Mouse (Mus musculus) kidney, postnatal 14 days (tissue): ENCODE measurements around the gene Glis1.
A peak's percentile ranks its signal among the peaks of the same experiment; 100 is the strongest.

Source experiments
- DNase-seq: peaks from one replicate; pipeline ENCODE4 v3.0.0; 2022; ENCODE audit warnings: mixed read lengths

Glis1 gene

DNA sequence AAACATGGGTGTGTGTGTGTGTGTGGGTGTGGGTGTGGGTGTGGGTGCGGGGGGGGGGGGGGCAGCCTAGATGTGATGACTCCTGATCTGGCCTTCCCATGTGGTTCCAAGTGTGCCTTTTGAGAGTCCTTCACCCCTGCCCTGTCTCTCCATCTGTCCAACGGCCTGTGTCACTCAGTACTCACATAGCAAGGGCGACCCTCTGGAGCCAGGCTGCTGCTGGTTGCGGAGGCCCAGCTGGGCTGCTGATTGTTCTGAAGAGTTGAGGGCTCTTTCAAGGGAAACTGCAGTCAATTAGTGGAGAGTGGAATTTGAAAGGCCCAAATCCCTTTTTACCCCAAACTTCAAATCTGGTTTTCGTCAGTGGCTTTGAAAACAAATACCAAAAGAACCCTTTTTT is 86.4 kb downstream of the Glis1 start:
- no peak for DNase-seq

- peak; percentile 33 for DNase-seq
Observed at GRCm38 (mm10) chr4:107523607-107524151, 89.3 kb downstream of the Glis1 start.

- peak; percentile 70 for DNase-seq
Observed at GRCm38 (mm10) chr4:107535126-107535525, 100.7 kb downstream of the Glis1 start.

GRCm38 (mm10) chr4:107538116-107538515 is 103.7 kb downstream of the Glis1 start:
- DNase-seq: no peak

- no peak for DNase-seq
Observed at GRCm38 (mm10) chr4:107538561-107538960, 104.2 kb downstream of the Glis1 start.

DNA sequence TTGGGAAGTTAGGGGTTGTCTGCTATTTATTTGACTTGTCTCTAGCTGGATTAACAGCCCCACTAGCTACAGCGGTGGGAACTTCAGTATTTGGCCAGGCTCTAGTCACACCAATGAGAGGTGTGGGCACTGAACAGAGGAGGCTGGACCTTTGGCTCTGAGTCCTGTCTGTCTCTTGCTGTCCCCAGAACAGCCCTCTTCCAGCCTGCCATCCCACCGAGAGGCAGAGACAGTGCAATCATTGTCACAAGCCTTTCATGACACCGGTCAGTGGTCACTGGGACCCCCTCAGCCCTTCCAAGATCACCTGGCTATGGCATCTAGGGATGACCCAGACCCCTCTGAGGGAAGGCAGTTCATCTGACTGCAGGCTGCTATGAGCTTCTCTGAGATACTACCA is 104.6 kb downstream of the Glis1 start:
- no peak for DNase-seq

DNA sequence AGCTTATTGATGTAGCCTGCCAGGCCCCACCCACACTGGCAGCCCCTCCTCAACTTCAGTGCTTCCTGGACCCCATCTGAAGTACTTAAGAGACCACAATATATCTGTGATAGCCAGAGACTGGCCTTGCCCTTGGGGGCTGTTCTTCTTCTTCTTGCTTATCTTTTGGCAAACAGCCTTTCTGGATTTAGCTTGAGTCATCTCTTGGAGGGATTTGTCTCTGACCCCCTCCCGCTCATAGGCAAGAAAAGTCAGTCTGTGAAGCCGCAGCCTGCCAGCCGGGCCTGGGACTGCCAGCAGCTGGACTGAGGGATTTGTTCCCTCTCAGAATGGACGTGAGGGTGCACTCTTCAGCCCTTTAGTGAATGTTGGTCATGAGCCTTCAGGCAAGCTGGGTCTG is 107.4 kb downstream of the Glis1 start:
- DNase-seq: no peak

GRCm38 (mm10) chr4:107544843-107545242 is 110.5 kb downstream of the Glis1 start:
- DNase-seq: no peak

- DNase-seq: peak; percentile 47
Observed at GRCm38 (mm10) chr4:107545726-107546125, 111.3 kb downstream of the Glis1 start.

GRCm38 (mm10) chr4:107546525-107546924 is 112.1 kb downstream of the Glis1 start:
- DNase-seq: no peak

- no peak for DNase-seq
Observed at GRCm38 (mm10) chr4:107550096-107550495, 115.7 kb downstream of the Glis1 start.

DNA sequence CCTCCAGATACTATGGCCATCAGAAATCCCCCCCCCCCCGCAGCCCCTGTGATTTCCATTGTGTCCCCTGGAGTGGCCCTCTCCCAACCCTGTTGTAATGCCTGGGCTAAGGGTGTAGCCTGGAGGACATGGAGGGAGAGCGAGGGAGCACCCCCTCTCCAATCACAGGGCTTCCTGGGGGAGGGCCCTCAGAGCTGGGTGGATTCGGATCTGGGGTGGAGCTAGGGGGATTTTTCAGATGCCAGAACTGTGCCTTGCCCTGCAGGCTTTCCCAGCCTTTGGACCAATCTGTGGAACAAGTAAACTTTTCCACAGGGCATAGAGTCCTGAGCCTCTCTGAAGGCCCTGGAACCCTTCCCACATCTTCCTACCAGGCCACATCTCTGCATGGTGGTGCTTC is 116.2 kb downstream of the Glis1 start:
- DNase-seq: no peak

GRCm38 (mm10) chr4:107552696-107553095 is 118.3 kb downstream of the Glis1 start:
- DNase-seq: no peak

- DNase-seq: no peak
Observed at GRCm38 (mm10) chr4:107553774-107554173, 119.4 kb downstream of the Glis1 start.

- DNase-seq: no peak
Observed at GRCm38 (mm10) chr4:107558801-107559200, 124.4 kb downstream of the Glis1 start.

- no peak for DNase-seq
Observed at GRCm38 (mm10) chr4:107561056-107561455, 126.7 kb downstream of the Glis1 start.

- DNase-seq: no peak
Observed at GRCm38 (mm10) chr4:107568159-107568558, 133.8 kb downstream of the Glis1 start.

- no peak for DNase-seq
Observed at GRCm38 (mm10) chr4:107568881-107569443, 134.6 kb downstream of the Glis1 start.

GRCm38 (mm10) chr4:107570329-107571014 is 136.1 kb downstream of the Glis1 start:
- DNase-seq: no peak

GRCm38 (mm10) chr4:107575781-107576180 is 141.4 kb downstream of the Glis1 start:
- DNase-seq: no peak

GRCm38 (mm10) chr4:107576742-107577141 is 142.4 kb downstream of the Glis1 start:
- no peak for DNase-seq

DNA sequence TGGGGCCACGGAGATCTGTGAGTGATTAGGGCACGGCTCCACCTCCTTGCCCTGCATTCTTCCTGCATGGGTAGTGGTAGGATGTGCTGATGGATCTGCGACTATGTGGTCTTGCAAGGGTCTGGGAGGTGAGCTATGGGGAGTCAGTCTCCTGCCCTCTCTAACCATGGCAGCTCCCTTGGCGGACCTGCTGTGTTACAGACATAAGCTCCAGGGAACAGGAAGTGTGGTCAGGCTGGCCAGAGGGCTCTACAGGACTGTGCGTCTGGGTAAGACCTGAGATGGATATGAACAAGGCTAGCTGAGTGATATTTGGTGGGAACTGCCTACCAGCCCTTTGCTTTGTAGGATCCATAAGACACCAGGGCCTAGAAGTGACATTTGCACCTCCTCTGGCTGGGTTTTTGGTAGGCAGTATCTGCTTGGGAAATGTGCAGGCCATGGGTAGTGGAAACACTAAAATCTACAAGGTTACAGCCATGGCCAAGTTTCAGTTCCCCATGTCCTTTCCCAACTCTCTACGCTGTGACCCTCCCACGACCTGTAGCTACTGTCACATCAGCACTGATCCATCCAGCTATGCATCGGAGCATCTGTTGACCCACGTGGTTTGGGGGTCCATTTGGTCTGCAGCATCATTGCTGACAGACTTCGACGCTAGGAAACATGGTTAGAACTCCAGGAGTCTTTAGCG is 142.9 kb downstream of the Glis1 start:
- no peak for DNase-seq

- DNase-seq: no peak
Observed at GRCm38 (mm10) chr4:107580883-107581282, 146.5 kb downstream of the Glis1 start.

DNA sequence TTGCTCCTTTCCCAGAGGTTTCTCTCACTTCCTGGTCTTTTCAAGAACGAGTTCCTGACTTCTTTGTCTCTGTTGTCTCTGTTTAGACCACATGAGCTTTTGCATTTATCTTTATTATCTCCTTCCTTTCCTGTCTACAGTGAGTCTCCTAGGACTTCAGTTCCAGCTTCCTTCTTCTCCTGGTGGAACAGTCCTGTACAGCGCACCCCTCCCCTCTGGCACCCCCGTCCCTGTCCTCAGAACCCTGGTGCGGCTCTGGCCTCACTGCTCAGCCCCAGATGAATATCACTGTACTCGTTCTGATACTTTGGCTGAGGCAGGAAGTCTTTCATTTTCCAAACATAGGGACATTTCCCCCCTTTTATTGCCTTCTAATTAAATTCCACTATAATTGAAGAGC is 152.0 kb downstream of the Glis1 start:
- no peak for DNase-seq
